Mouse (Mus musculus) CD4-positive, CD25-positive, alpha-beta regulatory T cell, adult 2 months (primary cell): ENCODE measurements at regions not wholly inside any gene's neighbourhood (a gene's known extent, or its start where the extent isn't known, plus 50 kb on each side); places are given as distances from the start of the nearest gene placed in this dataset.

Experiments
- DNase-seq: peaks from one replicate; pipeline ENCODE4 v3.0.0-alpha.2; 2012; ENCODE audit warnings: low read depth, low spot score

GRCm38 (mm10) chr2:160256251-160256650 lies 77.7 kb downstream of the Gm826 start:
- no peak for DNase-seq

DNA sequence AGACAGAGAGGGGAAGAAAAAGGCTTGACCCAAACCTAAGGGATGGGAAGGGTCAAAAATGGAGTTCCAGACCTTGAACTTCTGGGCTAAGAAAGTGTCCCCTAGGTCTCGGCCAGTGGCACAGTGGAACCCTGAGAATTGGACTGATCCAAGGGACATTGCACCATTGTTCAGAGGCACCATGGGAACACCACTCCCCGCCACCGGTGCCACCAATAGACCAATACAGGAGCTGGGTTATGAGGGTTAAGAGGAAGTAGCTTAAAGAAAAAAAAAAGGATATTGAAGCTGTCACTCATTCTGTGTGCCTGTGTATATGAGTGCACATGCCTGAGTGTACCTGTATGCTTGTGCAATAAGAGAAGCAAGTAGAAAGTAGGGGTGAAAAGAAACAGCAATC lies 83.7 kb downstream of the Gm826 start:
- DNase-seq = no peak

DNA sequence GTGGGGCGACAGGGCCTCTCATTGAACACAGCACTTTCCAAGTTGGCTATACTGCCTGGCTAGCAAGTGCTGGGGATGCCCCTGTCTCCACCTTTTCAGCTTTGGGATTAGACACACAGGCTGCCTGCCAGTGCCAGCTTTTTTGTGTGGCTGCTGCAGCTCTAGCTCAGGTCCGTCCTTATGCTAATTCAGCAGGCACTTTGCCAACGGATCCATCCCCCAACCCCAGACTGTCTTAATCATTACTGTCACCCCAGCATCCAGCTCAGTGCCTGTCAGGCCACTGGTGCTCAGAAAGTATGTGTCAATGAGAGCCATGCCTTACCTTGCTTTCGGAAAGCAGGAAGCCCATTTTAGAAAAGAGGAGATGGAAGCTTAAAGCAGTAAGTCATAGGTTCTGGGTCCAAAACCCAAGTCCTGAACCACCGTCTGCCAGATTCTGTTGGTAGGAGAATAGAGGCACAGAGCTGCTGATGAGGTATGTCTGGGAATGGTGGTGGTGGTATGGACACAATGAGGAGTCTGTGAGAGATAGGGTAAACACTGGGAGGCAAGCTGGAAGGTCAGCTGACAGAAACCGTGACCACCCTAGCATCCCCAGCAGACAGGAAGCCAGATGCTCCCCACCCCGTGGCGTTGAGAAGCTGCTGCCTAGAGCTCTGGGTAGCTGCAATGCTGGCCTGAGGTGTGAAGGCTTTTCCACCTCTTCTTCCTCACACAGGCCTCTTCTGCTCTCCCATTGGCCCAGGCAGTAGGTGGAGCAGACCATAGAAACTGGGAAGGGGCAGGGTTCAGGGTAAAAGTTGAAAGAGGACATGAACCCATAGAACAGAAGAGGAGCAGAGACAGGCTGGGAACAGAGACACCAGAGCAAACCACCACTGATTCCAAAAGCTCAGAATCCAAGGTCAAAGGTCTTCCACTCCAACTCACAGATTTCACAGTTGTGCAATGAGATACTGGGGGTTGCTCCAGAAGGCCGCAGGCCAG lies 84.6 kb downstream of the Gm826 start:
- no peak for DNase-seq

- DNase-seq = no peak
Measured at GRCm38 (mm10) chr2:160247286-160247685, 86.7 kb downstream of the Gm826 start.

DNA sequence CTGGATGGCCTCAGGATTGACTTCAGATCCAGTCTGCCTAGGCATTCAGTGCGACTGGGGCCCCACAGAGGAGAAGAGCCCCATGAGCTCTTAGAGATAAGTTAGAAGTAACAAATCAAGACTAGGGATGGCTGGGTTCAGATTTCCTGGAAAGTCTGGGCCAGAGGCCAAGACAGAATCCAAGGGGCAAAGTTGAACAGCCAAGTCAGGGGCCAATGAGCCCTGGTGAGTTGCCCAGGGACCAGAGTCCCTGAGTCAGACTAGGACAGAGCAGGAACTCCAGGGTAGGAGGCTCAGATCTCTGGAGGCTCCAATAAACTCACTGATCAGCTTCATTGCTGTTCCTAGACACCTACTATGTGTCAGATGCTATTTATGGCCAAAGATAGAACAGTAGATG lies 87.6 kb downstream of the Gm826 start:
- DNase-seq = no peak

DNA sequence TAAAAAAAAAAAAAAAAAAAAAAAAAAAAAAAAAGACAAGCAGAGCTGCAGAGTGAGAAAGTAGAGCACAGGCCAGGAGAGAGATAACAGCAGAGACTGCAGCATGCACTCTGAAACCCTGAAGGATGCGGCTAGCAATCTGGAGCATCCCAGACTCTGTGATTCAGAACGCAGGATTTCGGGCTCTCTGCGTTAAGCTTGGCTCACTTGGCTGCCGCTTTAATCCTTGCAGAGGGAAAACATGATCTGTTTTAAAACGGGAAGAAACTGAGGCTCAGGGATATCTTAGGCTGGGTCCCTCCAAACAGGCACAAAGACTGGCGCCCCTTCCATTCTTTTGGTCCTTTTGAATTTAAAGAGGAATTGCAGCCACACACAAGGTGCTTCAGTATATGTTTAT lies 89.1 kb downstream of the Gm826 start:
- no peak for DNase-seq

GRCm38 (mm10) chr2:160240531-160241379 lies 93.2 kb downstream of the Gm826 start:
- DNase-seq = no peak

DNA sequence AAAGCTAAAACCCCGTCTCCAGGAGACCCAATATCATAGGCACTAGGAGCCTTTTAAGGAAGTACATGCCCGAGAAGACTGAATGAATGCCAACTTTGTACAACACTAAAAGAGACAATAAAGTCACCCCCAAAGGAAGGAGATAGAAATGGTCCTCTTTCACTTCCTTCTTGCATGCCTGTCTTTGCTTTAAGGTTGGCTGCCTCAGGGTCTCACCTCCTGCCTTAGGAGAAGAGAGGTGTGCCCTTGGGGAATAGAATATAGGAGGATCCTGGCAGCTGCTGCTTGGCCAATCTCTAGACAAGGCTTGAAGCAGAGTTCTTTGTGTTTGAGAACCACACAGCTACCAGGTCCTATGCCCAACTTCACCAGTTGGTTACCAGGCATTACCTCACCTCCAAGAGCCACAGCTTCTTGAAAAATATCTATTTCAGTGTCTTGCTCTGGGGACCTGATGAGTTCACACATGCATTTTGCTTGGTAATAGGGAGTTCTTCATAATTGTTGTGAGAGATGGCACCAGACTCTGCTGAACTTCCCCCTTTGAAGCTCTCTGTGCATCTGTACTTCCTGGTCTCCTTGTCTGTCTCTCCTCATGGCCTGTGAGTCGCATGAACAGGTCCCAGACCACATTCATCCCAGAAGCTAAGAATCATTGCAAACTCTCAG lies 96.4 kb downstream of the Gm826 start:
- DNase-seq = no peak

DNA sequence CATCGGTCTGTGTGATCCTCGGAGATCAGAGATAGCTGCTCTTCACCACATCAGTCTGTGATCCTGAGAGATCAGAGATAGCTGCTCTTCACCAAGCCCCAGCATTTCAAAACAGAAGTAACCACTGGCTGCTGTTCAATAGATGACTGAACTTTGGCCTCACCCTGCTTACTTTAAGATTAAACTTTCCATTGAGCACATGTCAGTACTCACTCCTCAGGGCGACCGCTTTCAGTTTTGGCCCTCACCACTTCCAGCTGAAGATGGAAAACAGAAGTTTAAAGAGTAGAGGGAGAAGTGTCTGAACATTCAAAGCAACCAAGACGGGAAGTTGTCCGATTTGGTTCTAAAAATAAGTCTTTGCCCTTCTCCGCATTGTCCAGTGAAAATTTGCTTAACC lies 97.2 kb downstream of the Gm826 start:
- DNase-seq = no peak

- no peak for DNase-seq
Measured at GRCm38 (mm10) chr2:160230786-160231185, 103.2 kb downstream of the Gm826 start.

- DNase-seq = no peak
Measured at GRCm38 (mm10) chr2:160228331-160229035, 105.5 kb downstream of the Gm826 start.

DNA sequence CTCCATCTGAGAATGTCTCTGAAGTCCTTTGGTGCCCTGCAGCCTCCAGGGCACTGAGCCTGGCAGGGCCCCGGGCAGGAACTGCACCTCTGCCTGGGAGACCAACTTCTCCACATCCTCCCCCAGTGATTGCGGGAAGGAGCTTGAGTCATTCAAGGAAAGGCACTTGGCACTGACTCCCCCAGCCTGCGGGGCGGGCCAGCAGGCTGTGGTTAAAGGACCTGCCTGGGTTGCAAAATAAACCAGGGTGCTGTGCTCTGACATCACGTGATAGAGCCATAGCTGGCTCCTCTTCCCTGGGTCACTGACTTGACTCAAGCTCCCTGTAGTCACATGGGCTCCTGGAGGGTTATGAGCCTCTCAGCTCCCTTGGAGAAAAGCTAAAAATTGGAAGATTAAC lies 108.5 kb downstream of the Gm826 start:
- DNase-seq = no peak

DNA sequence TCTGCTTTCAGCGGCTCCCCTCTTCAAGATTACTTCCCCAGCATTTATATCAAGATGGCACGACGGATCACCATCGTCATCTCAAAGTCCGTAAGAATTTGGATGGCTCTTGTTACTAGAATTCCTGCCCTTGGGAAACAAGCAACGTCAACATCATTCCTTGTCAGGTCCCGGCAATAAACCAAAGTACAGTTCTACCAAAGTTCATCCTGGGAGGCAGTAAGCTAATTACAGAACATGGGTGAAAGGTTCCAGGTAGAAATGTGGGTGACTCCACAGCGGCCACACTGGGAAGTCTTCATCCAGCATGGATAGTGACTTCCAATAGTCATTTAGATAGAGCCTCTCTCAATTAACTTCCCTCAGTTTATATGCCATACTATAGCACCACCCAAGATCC lies 110.6 kb downstream of the Gm826 start:
- no peak for DNase-seq

- no peak for DNase-seq
Measured at GRCm38 (mm10) chr2:160221772-160222171, 112.2 kb downstream of the Gm826 start.

GRCm38 (mm10) chr2:160220562-160221021 lies 113.4 kb downstream of the Gm826 start:
- DNase-seq = no peak

DNA sequence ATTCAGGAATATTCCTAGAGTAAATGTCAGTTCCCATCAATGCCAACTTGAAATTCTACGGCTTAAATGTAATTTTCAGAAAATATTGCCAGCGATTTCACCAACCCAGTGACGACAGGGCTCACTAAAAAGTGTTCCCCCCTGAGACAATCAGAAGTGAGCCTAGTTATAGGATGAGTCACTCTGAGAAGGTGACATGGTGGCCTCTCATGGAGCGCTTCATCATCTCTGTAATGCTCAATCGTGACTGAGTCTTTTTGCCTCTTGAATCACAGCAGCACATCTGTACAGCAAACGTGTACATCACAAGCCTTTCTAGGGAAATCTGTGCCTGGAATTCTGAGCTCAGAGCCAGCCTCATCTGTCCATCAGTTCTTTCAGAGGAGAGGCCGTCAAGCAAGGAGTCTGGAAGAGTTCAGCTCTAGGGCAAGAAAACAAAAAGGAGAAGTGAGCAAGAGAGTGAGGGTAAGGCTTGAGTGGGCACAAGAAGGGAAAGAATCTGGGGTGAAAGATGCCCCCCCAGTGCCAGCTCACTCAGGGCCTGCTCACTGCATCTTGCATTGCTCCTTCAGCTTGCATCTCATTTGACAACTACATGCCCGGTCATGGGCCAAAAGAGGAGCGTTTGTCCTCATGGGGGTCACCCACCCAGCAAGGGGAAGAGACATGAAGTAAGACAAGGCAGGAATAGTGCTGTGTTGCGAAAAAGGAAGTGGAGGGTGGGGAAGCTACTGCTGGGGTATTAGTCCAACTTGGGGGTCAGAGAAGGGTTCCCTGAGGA lies 119.7 kb downstream of the Gm826 start:
- DNase-seq = no peak

DNA sequence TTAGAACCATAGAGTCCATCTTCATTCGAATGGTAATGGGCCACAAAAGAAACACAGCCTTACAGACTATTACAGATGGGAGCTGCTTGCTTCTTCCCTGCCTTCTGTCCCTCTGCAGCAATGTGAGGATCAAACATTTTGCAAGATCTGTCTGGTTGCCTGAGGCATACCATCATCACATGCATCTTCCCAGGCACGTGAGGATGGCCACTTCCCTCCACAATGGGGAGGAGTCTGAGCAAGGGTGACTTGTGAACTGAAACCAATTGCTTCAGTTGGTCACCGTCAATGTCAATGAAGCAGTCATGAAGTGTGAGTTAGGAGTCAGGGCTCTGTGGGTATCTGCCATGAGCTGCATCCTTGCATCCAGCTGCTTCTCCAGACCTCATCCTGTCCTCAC lies 123.5 kb downstream of the Gm826 start:
- no peak for DNase-seq

DNA sequence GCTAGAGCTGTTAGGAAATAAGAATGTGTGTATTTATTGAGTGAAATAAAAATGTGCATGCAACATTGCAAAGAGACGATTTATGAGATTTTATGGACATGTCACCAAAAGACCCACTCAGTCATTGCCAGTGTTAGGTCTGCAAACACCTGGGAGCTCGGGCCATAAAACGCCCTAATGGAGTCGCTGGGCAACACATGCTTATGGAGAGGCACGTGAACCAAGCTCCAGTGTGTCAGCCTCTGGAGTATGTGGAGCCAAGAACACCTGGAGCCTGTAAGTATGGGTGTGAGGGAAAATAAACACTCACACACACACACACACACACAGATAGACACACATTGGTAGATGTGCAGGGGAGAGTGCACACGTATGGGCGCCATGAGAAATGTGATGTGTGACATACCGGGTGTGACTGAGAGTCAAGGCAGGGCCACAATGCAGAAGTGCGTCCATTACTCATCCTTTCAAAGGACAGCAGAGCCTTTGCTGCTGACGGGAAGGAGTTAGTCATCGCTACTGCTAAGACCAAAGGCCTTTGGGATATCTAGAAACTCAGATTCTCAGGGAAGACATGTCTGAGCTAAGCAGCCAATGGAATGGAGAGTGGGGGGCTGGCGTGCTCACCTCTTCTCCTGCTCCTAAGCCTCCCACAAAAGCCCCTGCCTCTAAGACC lies 124.2 kb downstream of the Gm826 start:
- DNase-seq = no peak

- DNase-seq = no peak
Measured at GRCm38 (mm10) chr2:160208295-160208694, 125.7 kb downstream of the Gm826 start.

DNA sequence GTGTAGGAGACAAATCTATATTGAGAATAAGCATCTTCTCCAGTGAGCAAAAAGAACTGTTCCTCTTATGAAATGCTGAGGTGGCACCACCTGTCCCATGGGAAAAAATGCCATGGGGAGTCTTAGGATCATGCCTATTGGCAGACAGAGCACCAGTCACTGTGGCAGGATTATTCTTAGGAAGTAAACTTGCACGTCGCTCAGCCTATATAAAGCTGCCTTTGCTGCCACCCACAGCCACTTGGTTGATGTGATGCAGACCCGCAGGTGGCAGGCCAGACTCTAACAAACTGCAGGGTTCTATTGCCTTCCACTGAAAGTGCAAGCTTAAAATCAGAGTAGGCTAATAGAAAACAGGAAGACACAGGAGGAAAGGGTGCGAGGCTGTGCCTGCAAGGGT lies 126.7 kb downstream of the Gm826 start:
- no peak for DNase-seq
